Mouse (Mus musculus): ENCODE data around the gene Wdr91.

GRCm38 (mm10) chr6:34900990-34901389, 9.7 kb downstream of the Wdr91 start:
- TF ChIP-seq POLR2AphosphoS2 (IDR thresholded peaks at IDR 0.05; ENCODE audit: insufficient read length, low read depth) (no peak), CEBPB (IDR thresholded peaks at IDR 0.05; ENCODE audit: insufficient read depth, poor library complexity, severe bottlenecking) (no peak), POLR2A (IDR thresholded peaks at IDR 0.05; ENCODE audit: insufficient read length, low read depth) (no peak), USF1 (IDR thresholded peaks at IDR 0.05; ENCODE audit: low read depth) (no peak), E2F4 (IDR thresholded peaks at IDR 0.05; ENCODE audit: insufficient read depth) (no peak), MAX (IDR thresholded peaks at IDR 0.05; ENCODE audit: low read depth) (no peak), TCF12 (IDR thresholded peaks at IDR 0.05; ENCODE audit: insufficient read depth, poor library complexity, severe bottlenecking) (no peak)

Data from myocyte (in vitro differentiated cells).